Mouse (Mus musculus): ENCODE results near the gene Hhat.

- TF ChIP-seq CTCF (IDR thresholded peaks at IDR 0.05; ENCODE audit: low read depth): no peak
- TF ChIP-seq EP300 (IDR thresholded peaks at IDR 0.05; ENCODE audit: low read depth): no peak
Measured at GRCm38 (mm10) chr1:192744880-192745239, 26.2 kb downstream of the Hhat start.

Data from heart, postnatal 0 days (tissue).